Mouse (Mus musculus): ENCODE measurements around the gene Synm. TPM values are rescaled to one million over a fixed set of nuclear protein-coding genes. Genes with fewer than 3 reads are reported as not detected.

The Synm gene
- polyA plus RNA-seq, 2 experiments: 0.58 to 1.2 TPM

DNA sequence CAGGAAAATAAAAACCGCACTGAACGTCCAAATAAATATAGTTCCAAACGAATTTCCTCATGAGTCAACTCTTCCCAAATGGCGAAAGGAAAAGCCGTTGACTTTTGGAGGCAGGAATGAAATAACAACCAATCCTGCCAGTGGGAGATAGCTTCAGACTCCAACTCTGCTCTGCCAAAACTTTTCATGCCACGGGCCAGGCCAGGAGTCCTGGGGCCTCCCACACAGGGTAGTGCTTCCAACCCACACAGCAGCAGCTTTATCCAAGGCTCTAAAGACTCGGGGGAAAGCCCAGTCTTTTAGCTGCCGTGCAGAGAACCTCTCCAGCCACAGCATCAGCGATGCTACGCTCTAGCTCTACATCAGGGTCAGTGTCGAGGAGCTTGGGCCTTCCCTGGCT is 4.9 kb downstream of the Synm start:
- DNase-seq (ENCODE audit: low spot score) (no peak), ATAC-seq (ENCODE audit: low FRiP score, low read depth) (no peak)
- H3K36me3 ChIP-seq (ENCODE audit: control insufficient read depth, insufficient read depth, low read length): no peaks in the 10 kb centered on the region
- H3K27me3 ChIP-seq (ENCODE audit: control insufficient read depth, insufficient read depth, low read length): no peaks in the 10 kb centered on the region; the same call in none of the 2 replicates
- WGBS: 62% methylated on average over 11 of the region's 11 CpGs
- H3K4me3 ChIP-seq (replicated peaks; ENCODE audit: low read length): no peak overlapping the region
- H3K4me2 ChIP-seq (replicated peaks; ENCODE audit: low read depth, low read length, severe bottlenecking): no peak overlapping the region
- TF ChIP-seq POLR2A (IDR thresholded peaks at IDR 0.05; ENCODE audit: borderline replicate concordance, extremely low read depth, insufficient read depth, insufficient read length): no peak
- H3K27ac ChIP-seq (replicated peaks; ENCODE audit: low read depth, low read length): no peak overlapping the region
- H3K9ac ChIP-seq (ENCODE audit: low read depth, low read length, severe bottlenecking): no peak overlapping the region
- no peaks in the 10 kb centered on the region for H3K9me3 ChIP-seq (ENCODE audit: control insufficient read depth, low read length)
- H3K4me1 ChIP-seq (ENCODE audit: control insufficient read depth, insufficient read depth, low read length): peaks cover 6% of the 10 kb centered on the region

DNA sequence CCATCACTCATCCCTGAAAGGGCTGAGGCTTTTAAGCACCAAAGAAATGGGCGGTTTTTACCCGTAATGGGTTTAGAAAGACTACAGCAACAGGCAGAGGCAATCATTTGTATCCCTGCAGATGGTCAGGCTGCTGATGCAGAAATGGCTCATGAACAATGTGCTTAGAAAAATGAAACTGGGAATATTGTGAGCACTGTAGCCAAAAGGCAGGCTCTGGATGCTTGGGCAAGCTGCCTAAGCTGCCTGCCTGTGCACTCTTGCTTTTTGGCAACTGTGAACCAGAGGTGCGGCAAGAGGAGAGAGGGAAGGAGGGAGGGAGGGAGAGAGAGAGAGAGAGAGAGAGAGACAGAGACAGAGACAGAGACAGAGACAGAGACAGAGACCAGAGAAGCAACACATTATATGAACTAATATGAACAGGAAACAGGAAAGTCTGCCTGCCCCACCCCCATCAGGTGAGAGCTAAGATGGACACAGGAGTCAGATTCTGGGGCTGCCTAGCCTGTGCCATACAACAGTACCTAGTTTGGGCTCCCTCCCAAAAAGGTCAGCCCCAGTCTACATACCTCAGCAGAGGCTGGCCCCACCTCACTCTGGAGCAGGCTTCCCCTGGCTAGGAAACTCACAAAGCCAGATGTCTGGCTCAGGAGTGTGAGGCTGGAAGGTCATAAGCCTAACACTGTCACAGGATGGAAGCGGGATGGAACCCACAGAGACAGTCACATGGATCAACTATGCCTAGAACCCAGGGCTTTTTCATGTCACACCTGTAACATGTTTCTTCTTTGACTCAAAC is 9.9 kb downstream of the Synm start:
- no peak for TF ChIP-seq POLR2A (IDR thresholded peaks at IDR 0.05; ENCODE audit: borderline replicate concordance, extremely low read depth, insufficient read depth, insufficient read length)
- Histone ChIP-seq H3K9me3 (ENCODE audit: control insufficient read depth, low read length) (no peaks in the 10 kb centered on the region), H3K27me3 (ENCODE audit: control insufficient read depth, insufficient read depth, low read length) (no peaks in the 10 kb centered on the region), H3K4me3 (replicated peaks; ENCODE audit: low read length) (no peak overlapping the region), H3K27ac (replicated peaks; ENCODE audit: low read depth, low read length) (no peak overlapping the region), H3K9ac (ENCODE audit: low read depth, low read length, severe bottlenecking) (no peak overlapping the region), H3K4me2 (replicated peaks; ENCODE audit: low read depth, low read length, severe bottlenecking) (no peak overlapping the region), H3K36me3 (ENCODE audit: control insufficient read depth, insufficient read depth, low read length) (no peaks in the 10 kb centered on the region), H3K4me1 (ENCODE audit: control insufficient read depth, insufficient read depth, low read length) (0 out of 2 replicates have a peak, but pooled peaks cover 4% of the 10 kb centered on the region)
- ATAC-seq (ENCODE audit: low FRiP score, low read depth) (no peak), DNase-seq (ENCODE audit: low spot score) (no peak)
- 65% methylated on average over 4 of the region's 4 CpGs for WGBS

DNA sequence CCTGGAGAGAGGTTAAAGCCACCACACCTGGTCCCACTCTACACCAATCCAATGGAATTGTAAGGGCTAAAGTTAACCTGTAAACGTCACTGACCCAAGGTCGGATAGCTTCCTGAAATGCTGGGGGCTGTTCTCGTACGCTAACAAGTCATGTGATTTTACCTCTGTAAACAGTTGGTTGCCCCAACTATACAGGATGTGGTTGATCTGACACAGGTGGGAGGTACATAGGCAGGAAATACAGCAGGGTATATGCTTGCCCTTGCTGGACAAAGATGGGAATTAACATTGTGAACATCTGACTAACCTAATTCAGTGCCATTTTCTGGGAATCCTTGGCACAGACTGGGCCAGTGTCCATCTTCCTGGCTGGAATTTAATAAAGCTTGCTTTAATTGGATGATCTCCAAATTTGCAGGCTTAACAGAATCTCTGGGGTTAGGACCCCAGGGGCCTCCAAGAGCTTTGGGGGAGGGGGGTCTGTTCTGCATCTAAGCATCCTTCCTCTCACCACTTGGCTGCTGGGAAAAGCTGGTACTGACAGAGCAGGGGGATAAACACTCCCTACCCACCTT is 11.7 kb downstream of the Synm start:
- H3K9ac ChIP-seq (ENCODE audit: low read depth, low read length, severe bottlenecking): no peak overlapping the region
- no peaks in the 10 kb centered on the region for H3K9me3 ChIP-seq (ENCODE audit: control insufficient read depth, low read length)
- 0 out of 2 replicates have a peak, but pooled peaks cover 4% of the 10 kb centered on the region for H3K4me1 ChIP-seq (ENCODE audit: control insufficient read depth, insufficient read depth, low read length)
- H3K4me2 ChIP-seq (replicated peaks; ENCODE audit: low read depth, low read length, severe bottlenecking): no peak overlapping the region
- no peaks in the 10 kb centered on the region for H3K36me3 ChIP-seq (ENCODE audit: control insufficient read depth, insufficient read depth, low read length)
- TF ChIP-seq POLR2A (IDR thresholded peaks at IDR 0.05; ENCODE audit: borderline replicate concordance, extremely low read depth, insufficient read depth, insufficient read length): no peak
- no peaks in the 10 kb centered on the region for H3K27me3 ChIP-seq (ENCODE audit: control insufficient read depth, insufficient read depth, low read length)
- DNase-seq (ENCODE audit: low spot score) (no peak), ATAC-seq (ENCODE audit: low FRiP score, low read depth) (no peak)
- H3K4me3 ChIP-seq (replicated peaks; ENCODE audit: low read length): no peak overlapping the region
- H3K27ac ChIP-seq (replicated peaks; ENCODE audit: low read depth, low read length): no peak overlapping the region
- 79% methylated on average over 4 of the region's 4 CpGs for WGBS

DNA sequence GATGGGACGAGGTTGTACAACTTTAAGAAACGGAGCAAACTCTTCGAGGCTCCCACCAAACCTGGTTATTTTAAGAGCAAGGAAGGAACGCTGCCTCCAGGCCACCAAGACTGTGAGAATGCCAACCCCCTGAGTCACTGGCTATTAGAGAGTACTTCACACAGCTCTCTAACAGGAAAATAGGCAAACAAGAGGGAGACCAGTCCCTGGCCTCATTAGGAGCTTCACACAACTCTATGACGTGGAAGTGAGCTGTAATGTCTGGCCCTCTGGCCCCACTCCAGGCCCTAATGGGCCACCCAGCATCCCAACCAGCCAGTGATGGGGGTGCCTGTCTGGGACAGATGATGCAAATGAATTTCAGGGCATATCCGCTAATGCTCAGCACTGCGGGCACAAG is 17.8 kb downstream of the Synm start:
- no peak for ATAC-seq (ENCODE audit: low FRiP score, low read depth)
- DNase-seq (ENCODE audit: low spot score): peak; percentile 37

DNA sequence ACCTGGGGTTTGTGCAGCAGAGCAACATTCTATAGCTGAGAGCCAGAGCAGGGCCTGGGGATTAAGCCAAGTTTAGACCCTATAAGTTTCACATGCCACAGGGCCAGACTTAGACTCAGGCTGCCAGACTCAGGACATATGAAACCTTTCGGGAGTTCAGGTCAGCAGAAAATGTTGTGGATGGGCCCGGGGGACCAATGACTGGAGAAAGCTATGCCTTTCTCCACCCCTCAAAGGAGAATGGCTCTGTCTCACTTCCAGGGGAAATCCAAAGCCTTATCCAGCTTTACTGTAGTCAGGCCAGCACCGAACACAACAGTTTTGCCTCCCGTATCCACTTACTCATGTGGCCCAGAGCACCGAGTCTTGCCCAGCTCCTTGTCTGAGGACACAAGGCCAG is 18.7 kb downstream of the Synm start:
- H3K9ac ChIP-seq (ENCODE audit: low read depth, low read length, severe bottlenecking): no peak overlapping the region
- no peaks in the 10 kb centered on the region for H3K27me3 ChIP-seq (ENCODE audit: control insufficient read depth, insufficient read depth, low read length)
- TF ChIP-seq POLR2A (IDR thresholded peaks at IDR 0.05; ENCODE audit: borderline replicate concordance, extremely low read depth, insufficient read depth, insufficient read length): no peak
- DNase-seq (ENCODE audit: low spot score) (peak; percentile 58), ATAC-seq (ENCODE audit: low FRiP score, low read depth) (peak; percentile 53; the same call in 1 of the 2 replicates)
- peak overlapping the region; percentile 65 for H3K27ac ChIP-seq (replicated peaks; ENCODE audit: low read depth, low read length)
- no peaks in the 10 kb centered on the region for H3K36me3 ChIP-seq (ENCODE audit: control insufficient read depth, insufficient read depth, low read length)
- H3K4me3 ChIP-seq (replicated peaks; ENCODE audit: low read length): no peak overlapping the region
- no peaks in the 10 kb centered on the region for H3K9me3 ChIP-seq (ENCODE audit: control insufficient read depth, low read length)
- H3K4me1 ChIP-seq (ENCODE audit: control insufficient read depth, insufficient read depth, low read length): peaks cover 20% of the 10 kb centered on the region
- WGBS: 47% methylated on average over 5 of the region's 5 CpGs
- no peak overlapping the region; the same call in 1 of the 2 replicates for H3K4me2 ChIP-seq (replicated peaks; ENCODE audit: low read depth, low read length, severe bottlenecking)

More for the DNA sequence above, 17.8 kb downstream of the Synm start:
- no peak for TF ChIP-seq POLR2A (IDR thresholded peaks at IDR 0.05; ENCODE audit: borderline replicate concordance, extremely low read depth, insufficient read depth, insufficient read length)
- peak overlapping the region; percentile 65; the same call in 1 of the 2 replicates for H3K27ac ChIP-seq (replicated peaks; ENCODE audit: low read depth, low read length)
- no peak overlapping the region for H3K9ac ChIP-seq (ENCODE audit: low read depth, low read length, severe bottlenecking)
- no peaks in the 10 kb centered on the region for H3K27me3 ChIP-seq (ENCODE audit: control insufficient read depth, insufficient read depth, low read length)
- WGBS: 46% methylated on average over 7 of the region's 7 CpGs
- H3K4me1 ChIP-seq (ENCODE audit: control insufficient read depth, insufficient read depth, low read length): peaks cover 17% of the 10 kb centered on the region
- no peak overlapping the region for H3K4me2 ChIP-seq (replicated peaks; ENCODE audit: low read depth, low read length, severe bottlenecking)
- H3K4me3 ChIP-seq (replicated peaks; ENCODE audit: low read length): no peak overlapping the region
- no peaks in the 10 kb centered on the region for H3K9me3 ChIP-seq (ENCODE audit: control insufficient read depth, low read length)
- H3K36me3 ChIP-seq (ENCODE audit: control insufficient read depth, insufficient read depth, low read length): no peaks in the 10 kb centered on the region

All from limb, embryonic 14.5 days (tissue).